Mouse (Mus musculus) Muller cell, postnatal 12 days (primary cell): ENCODE measurements around the gene Synpo2.

Experiments
- DNase-seq: peaks from one replicate; pipeline ENCODE4 v3.0.0-alpha.2; 2015; ENCODE audit errors: inconsistent ontology term

The Synpo2 gene

GRCm38 (mm10) chr3:123092913-123093639 lies 142.9 kb downstream of the Synpo2 start:
- no peak for DNase-seq

- peak; percentile 45 for DNase-seq
Observed at GRCm38 (mm10) chr3:123092442-123092841, 143.5 kb downstream of the Synpo2 start.

- DNase-seq = no peak
Observed at GRCm38 (mm10) chr3:123089297-123090020, 146.5 kb downstream of the Synpo2 start.

GRCm38 (mm10) chr3:123088284-123088683 lies 147.7 kb downstream of the Synpo2 start:
- DNase-seq = no peak

GRCm38 (mm10) chr3:123085871-123086501 lies 150.0 kb downstream of the Synpo2 start:
- DNase-seq = peak; percentile 56

- DNase-seq = no peak
Observed at GRCm38 (mm10) chr3:123081665-123082064, 154.3 kb downstream of the Synpo2 start.

- no peak for DNase-seq
Observed at GRCm38 (mm10) chr3:123080943-123081342, 155.0 kb downstream of the Synpo2 start.

- DNase-seq = no peak
Observed at GRCm38 (mm10) chr3:123080017-123080725, 155.8 kb downstream of the Synpo2 start.

- no peak for DNase-seq
Observed at GRCm38 (mm10) chr3:123075759-123076158, 160.2 kb downstream of the Synpo2 start.

- no peak for DNase-seq
Observed at GRCm38 (mm10) chr3:123075034-123075433, 160.9 kb downstream of the Synpo2 start.

GRCm38 (mm10) chr3:123073351-123073750 lies 162.6 kb downstream of the Synpo2 start:
- DNase-seq = no peak

- DNase-seq = no peak
Observed at GRCm38 (mm10) chr3:123072472-123072871, 163.5 kb downstream of the Synpo2 start.

- no peak for DNase-seq
Observed at GRCm38 (mm10) chr3:123070996-123071395, 165.0 kb downstream of the Synpo2 start.

GRCm38 (mm10) chr3:123066836-123067235 lies 169.1 kb downstream of the Synpo2 start:
- no peak for DNase-seq

- DNase-seq = no peak
Observed at GRCm38 (mm10) chr3:123065466-123065865, 170.5 kb downstream of the Synpo2 start.

GRCm38 (mm10) chr3:123064186-123064585 lies 171.8 kb downstream of the Synpo2 start:
- DNase-seq = no peak

- DNase-seq = no peak
Observed at GRCm38 (mm10) chr3:123061931-123062330, 174.0 kb downstream of the Synpo2 start.

GRCm38 (mm10) chr3:123058832-123059231 lies 177.1 kb downstream of the Synpo2 start:
- DNase-seq = no peak

GRCm38 (mm10) chr3:123054178-123054577 lies 181.8 kb downstream of the Synpo2 start:
- peak; percentile 49 for DNase-seq

GRCm38 (mm10) chr3:123053192-123053938 lies 182.6 kb downstream of the Synpo2 start:
- peak; percentile 51 for DNase-seq

GRCm38 (mm10) chr3:123042308-123042707 lies 193.6 kb downstream of the Synpo2 start:
- DNase-seq = no peak
